ENCODE assay signal across 16 mouse cellular contexts in the genomic region with DNA sequence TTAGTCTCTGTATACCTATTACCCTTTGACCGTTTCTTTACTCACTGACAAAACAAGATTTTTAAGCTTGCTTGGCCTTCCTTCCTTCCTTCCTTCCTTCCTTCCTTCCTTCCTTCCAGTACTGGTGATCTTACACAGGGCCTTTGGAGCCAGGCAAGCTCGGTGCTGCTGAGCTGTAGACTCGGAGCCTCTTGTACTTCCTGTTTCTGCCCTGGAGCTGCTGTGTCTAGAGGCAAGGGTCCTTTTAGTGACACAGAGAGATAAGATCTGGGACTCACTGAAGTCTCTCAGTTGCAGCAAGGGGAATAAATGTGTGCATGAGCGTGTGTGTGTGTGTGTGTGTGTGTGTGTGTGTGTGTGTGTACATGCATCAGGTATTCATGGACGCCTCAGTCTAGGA. TPM values are rescaled to one million over a fixed set of nuclear protein-coding genes. Genes with fewer than 3 reads are reported as not detected.
A peak's percentile ranks its signal among the peaks of the same experiment; 100 is the strongest.
DNase-seq lines count a peak whose midpoint lies in the region; ATAC-seq and TF ChIP-seq lines count a peak whose summit lies in the region.
"Had no signal": no experiment of that assay in that cellular context is flagged by ENCODE, and none has a peak within 500 bp of the region (broad histone marks: within the 10 kb centered on the region; RNA-seq: fewer than 3 reads in every experiment).

No protein-coding gene starts in this region.

- peak overlapping the region; percentile 47; the same call in 1 of the 2 replicates for H3K27ac ChIP-seq in heart, embryonic 10.5 days
- H3K27ac ChIP-seq in lung, embryonic 14.5 days (ENCODE audit: low read depth): 0 out of 2 replicates have a peak overlapping the region, but pooled peaks have one; percentile 28
- no peak overlapping the region for H3K27ac ChIP-seq in MEL (ENCODE audit: control insufficient read depth, low read depth, low read length)
- peak overlapping the region; percentile 71 for H3K27ac ChIP-seq in liver, postnatal 0 days (ENCODE audit: low read depth)
- no peak overlapping the region for H3K27ac ChIP-seq in forebrain, embryonic 10.5 days
- H3K27ac ChIP-seq: embryonic facial prominence, embryonic 13.5 days; gastrocnemius, adult 2 months; hindbrain, postnatal 0 days; liver, embryonic 14.5 days; midbrain, embryonic 12.5 days had no signal

- H3K9me3 ChIP-seq in heart, embryonic 10.5 days: no peaks in the 10 kb centered on the region
- H3K9me3 ChIP-seq in lung, embryonic 14.5 days (ENCODE audit: low read depth, low read length): no peaks in the 10 kb centered on the region
- no peaks in the 10 kb centered on the region for H3K9me3 ChIP-seq in MEL (replicated peaks; ENCODE audit: insufficient read depth, low read length)
- H3K9me3 ChIP-seq in liver, postnatal 0 days (ENCODE audit: low read length): no peaks in the 10 kb centered on the region
- no peaks in the 10 kb centered on the region for H3K9me3 ChIP-seq in forebrain, embryonic 10.5 days
- H3K9me3 ChIP-seq: embryonic facial prominence, embryonic 13.5 days; midbrain, embryonic 12.5 days had no signal

- no peaks in the 10 kb centered on the region for H3K36me3 ChIP-seq in heart, embryonic 10.5 days
- H3K36me3 ChIP-seq in lung, embryonic 14.5 days (ENCODE audit: insufficient read depth): no peaks in the 10 kb centered on the region
- H3K36me3 ChIP-seq in MEL (ENCODE audit: control insufficient read depth in 1 of 2, insufficient read depth in 2 of 2, low read length in 2 of 2): no peaks in the 10 kb centered on the region
- H3K36me3 ChIP-seq in liver, postnatal 0 days (replicated peaks; ENCODE audit: insufficient read depth, low read length): 0 out of 2 replicates have a peak, but pooled peaks cover 3% of the 10 kb centered on the region
- no peaks in the 10 kb centered on the region for H3K36me3 ChIP-seq in forebrain, embryonic 10.5 days (replicated peaks)
- H3K36me3 ChIP-seq: embryonic facial prominence, embryonic 13.5 days; midbrain, embryonic 12.5 days had no signal

- 45% methylated on average over 5 of the region's 5 CpGs for WGBS in heart, embryonic 10.5 days
- WGBS in lung, embryonic 14.5 days: 41% methylated on average over 5 of the region's 5 CpGs
- 23% methylated on average over 5 of the region's 5 CpGs for whole genome bisulfite sequencing in liver, postnatal 0 days (ENCODE audit: insufficient replicate concordance)
- WGBS in forebrain, embryonic 10.5 days: 75% methylated on average over 5 of the region's 5 CpGs

- H3K4me1 ChIP-seq in heart, embryonic 10.5 days: peaks cover 18% of the 10 kb centered on the region
- H3K4me1 ChIP-seq in lung, embryonic 14.5 days (ENCODE audit: insufficient read depth): peaks cover 5% of the 10 kb centered on the region; the same call in 1 of the 2 replicates
- no peaks in the 10 kb centered on the region for H3K4me1 ChIP-seq in MEL (ENCODE audit: control insufficient read depth in 1 of 2, insufficient read depth in 2 of 2, low read length in 2 of 2)
- H3K4me1 ChIP-seq in liver, postnatal 0 days (ENCODE audit: insufficient read depth): peaks cover 22% of the 10 kb centered on the region
- peaks cover 23% of the 10 kb centered on the region for H3K4me1 ChIP-seq in forebrain, embryonic 10.5 days
- H3K4me1 ChIP-seq: midbrain, embryonic 12.5 days had no signal

- no peak overlapping the region for H3K9ac ChIP-seq in lung, embryonic 14.5 days
- no peak overlapping the region for H3K9ac ChIP-seq in MEL (ENCODE audit: control insufficient read depth, low read depth, low read length, poor library complexity, severe bottlenecking)
- H3K9ac ChIP-seq in liver, postnatal 0 days (replicated peaks): no peak overlapping the region
- H3K9ac ChIP-seq: embryonic facial prominence, embryonic 13.5 days; liver, embryonic 14.5 days; midbrain, embryonic 12.5 days had no signal

- peak; percentile 77 for ATAC-seq in lung, embryonic 14.5 days (ENCODE audit: insufficient read depth)
- ATAC-seq in liver, postnatal 0 days: no peak
- ATAC-seq: hindbrain, postnatal 0 days had no signal

- no peak for TF ChIP-seq POLR2A in MEL (IDR thresholded peaks at IDR 0.05; ENCODE audit: control insufficient read depth in 1 of 2, insufficient read depth in 1 of 2, low read depth in 1 of 2, low read length in 2 of 2, poor library complexity in 1 of 2)

- no peak overlapping the region for H3K4me3 ChIP-seq in heart, embryonic 10.5 days
- no peak overlapping the region for H3K4me3 ChIP-seq in lung, embryonic 14.5 days (ENCODE audit: low read depth, low read length)
- no peak overlapping the region for H3K4me3 ChIP-seq in MEL (ENCODE audit: control insufficient read depth in 1 of 2, insufficient read depth in 1 of 2, low read depth in 2 of 2, low read length in 2 of 2)
- no peak overlapping the region for H3K4me3 ChIP-seq in liver, postnatal 0 days (ENCODE audit: low read depth, low read length)
- H3K4me3 ChIP-seq in forebrain, embryonic 10.5 days: no peak overlapping the region
- H3K4me3 ChIP-seq: embryonic facial prominence, embryonic 13.5 days; gastrocnemius, adult 2 months; midbrain, embryonic 12.5 days had no signal

- no peak for DNase-seq in heart, embryonic 10.5 days (ENCODE audit: low spot score)
- DNase-seq in heart, adult 11 months: no peak
- peak; percentile 49 for DNase-seq in lung, embryonic 14.5 days
- no peak for DNase-seq in lung, postnatal 4 days
- peak; percentile 62 for DNase-seq in MEL (ENCODE audit: low read depth, low spot score)
- no peak for DNase-seq in liver, postnatal 0 days
- DNase-seq in right cerebral cortex, postnatal 4 days: no peak
- no peak for DNase-seq in forebrain, embryonic 10.5 days (ENCODE audit: extremely low spot score, low spot score)
- DNase-seq: adrenal gland, postnatal 25 days; cerebellum, postnatal 14 days; gastrocnemius, adult 2 months had no signal

- no peak overlapping the region for H3K4me2 ChIP-seq in lung, embryonic 14.5 days
- no peak overlapping the region for H3K4me2 ChIP-seq in liver, postnatal 0 days (ENCODE audit: low read depth, low read length)
- H3K4me2 ChIP-seq: embryonic facial prominence, embryonic 13.5 days; midbrain, embryonic 12.5 days had no signal

- TF ChIP-seq RAD21 in MEL (IDR thresholded peaks at IDR 0.05; ENCODE audit: low read depth, low read length): no peak

- H3K27me3 ChIP-seq in heart, embryonic 10.5 days (ENCODE audit: insufficient read depth, poor library complexity, severe bottlenecking): no peaks in the 10 kb centered on the region
- no peaks in the 10 kb centered on the region for H3K27me3 ChIP-seq in lung, embryonic 14.5 days (ENCODE audit: insufficient read depth, low read length)
- H3K27me3 ChIP-seq in MEL (ENCODE audit: control insufficient read depth in 1 of 2, insufficient read depth in 2 of 2, low read length in 2 of 2): peaks cover 0 to 3% of the 10 kb centered on the region in 2 experiments; a peak in 1 of 4 replicates
- no peaks in the 10 kb centered on the region for H3K27me3 ChIP-seq in liver, postnatal 0 days (ENCODE audit: insufficient read depth, low read length)
- H3K27me3 ChIP-seq in forebrain, embryonic 10.5 days (ENCODE audit: poor library complexity, severe bottlenecking): no peaks in the 10 kb centered on the region
- H3K27me3 ChIP-seq: embryonic facial prominence, embryonic 13.5 days had no signal

- TF ChIP-seq CTCF in lung, embryonic 14.5 days (IDR thresholded peaks at IDR 0.05; ENCODE audit: low read depth): no peak
- TF ChIP-seq CTCF in MEL (IDR thresholded peaks at IDR 0.05 in 2 of 3, conservative IDR thresholded peaks at IDR 0.05 in 1 of 3; ENCODE audit: control insufficient read depth in 1 of 3, insufficient read depth in 1 of 3, low read depth in 2 of 3, low read length in 3 of 3, poor library complexity in 1 of 3, severe bottlenecking in 1 of 3): no peak
- no peak for TF ChIP-seq CTCF in liver, postnatal 0 days (IDR thresholded peaks at IDR 0.05; ENCODE audit: low read depth)

- H3K79me2 ChIP-seq in MEL (ENCODE audit: control insufficient read depth, insufficient read depth, low read length, poor library complexity): no peaks in the 10 kb centered on the region

- no peak for TF ChIP-seq EP300 in MEL (IDR thresholded peaks at IDR 0.05; ENCODE audit: low read depth in 1 of 2, low read length in 2 of 2)
- no peak for TF ChIP-seq EP300 in liver, postnatal 0 days (IDR thresholded peaks at IDR 0.05; ENCODE audit: low read depth)

RNA-seq across cellular contexts. Expression of a gene that starts 23.4 kb away (rescaled TPM):
- 1.7 and 2.4 TPM in 2 replicates for polyA plus RNA-seq in heart, embryonic 10.5 days (2016; fragmentation: Nextera tagmentation; extraction: Ambion mirVana)
- 24.4 and 24.7 TPM in 2 replicates for polyA plus RNA-seq in lung, embryonic 14.5 days (2014; fragmentation: Nextera tagmentation; extraction: Ambion mirVana)
- 0.35 TPM in 1 of 2 replicates, not detected in the other for total RNA-seq in MEL (2012; rRNA removed)
- under 1 TPM in 1 of 2 experiments, not detected in 1; 0.03 TPM for polyA plus RNA-seq in MEL (2012; ENCODE audit: insufficient read depth in 1 of 2, insufficient read length in 2 of 2, low read depth in 1 of 2, low replicate concordance in 2 of 2, missing spikeins in 1 of 2)
- polyA plus RNA-seq in liver, postnatal 0 days (2015; fragmentation: Nextera tagmentation; extraction: Ambion mirVana): 1.3 and 1.5 TPM in 2 replicates
- polyA plus RNA-seq in forebrain, embryonic 10.5 days (2016; fragmentation: Nextera tagmentation; extraction: Ambion mirVana): 0.14 and 0.20 TPM in 2 replicates

RNA-seq across cellular contexts. Expression of a gene that starts 29.4 kb away (rescaled TPM):
- polyA plus RNA-seq in heart, embryonic 10.5 days (2016; fragmentation: Nextera tagmentation; extraction: Ambion mirVana): 1.6 and 1.9 TPM in 2 replicates
- 1.9 and 4.1 TPM in 2 replicates for polyA plus RNA-seq in lung, embryonic 14.5 days (2014; fragmentation: Nextera tagmentation; extraction: Ambion mirVana)
- 5.2 and 7.2 TPM in 2 replicates for total RNA-seq in MEL (2012; rRNA removed)
- polyA plus RNA-seq in MEL (2012; ENCODE audit: insufficient read depth in 1 of 2, insufficient read length in 2 of 2, low read depth in 1 of 2, low replicate concordance in 2 of 2, missing spikeins in 1 of 2): 1 to 10 TPM in 1 of 2 experiments, not detected in 1; 9.7 TPM
- 8.3 and 9.1 TPM in 2 replicates for polyA plus RNA-seq in liver, postnatal 0 days (2015; fragmentation: Nextera tagmentation; extraction: Ambion mirVana)
- 1.5 and 2.0 TPM in 2 replicates for polyA plus RNA-seq in forebrain, embryonic 10.5 days (2016; fragmentation: Nextera tagmentation; extraction: Ambion mirVana)

RNA-seq across cellular contexts. Expression of a gene that starts 32.9 kb away (rescaled TPM):
- 1.0 and 2.2 TPM in 2 replicates for polyA plus RNA-seq in heart, embryonic 10.5 days (2016; fragmentation: Nextera tagmentation; extraction: Ambion mirVana)
- 1.6 and 2.1 TPM in 2 replicates for polyA plus RNA-seq in lung, embryonic 14.5 days (2014; fragmentation: Nextera tagmentation; extraction: Ambion mirVana)
- not detected in 2 replicates for total RNA-seq in MEL (2012; rRNA removed)
- polyA plus RNA-seq in MEL (2012; ENCODE audit: insufficient read depth in 1 of 2, insufficient read length in 2 of 2, low read depth in 1 of 2, low replicate concordance in 2 of 2, missing spikeins in 1 of 2): not detected
- polyA plus RNA-seq in liver, postnatal 0 days (2015; fragmentation: Nextera tagmentation; extraction: Ambion mirVana): 252 and 257 TPM in 2 replicates
- 0.12 and 0.14 TPM in 2 replicates for polyA plus RNA-seq in forebrain, embryonic 10.5 days (2016; fragmentation: Nextera tagmentation; extraction: Ambion mirVana)
- polyA plus RNA-seq: forebrain, embryonic 11.5 days; midbrain, embryonic 12.5 days had no signal

RNA-seq across cellular contexts. Expression of a gene that starts 42.1 kb away (rescaled TPM):
- 36.1 and 44.0 TPM in 2 replicates for polyA plus RNA-seq in heart, embryonic 10.5 days (2016; fragmentation: Nextera tagmentation; extraction: Ambion mirVana)
- polyA plus RNA-seq in lung, embryonic 14.5 days (2014; fragmentation: Nextera tagmentation; extraction: Ambion mirVana): 49.0 and 67.3 TPM in 2 replicates
- total RNA-seq in MEL (2012; rRNA removed): not detected in 2 replicates
- polyA plus RNA-seq in MEL (2012; ENCODE audit: insufficient read depth in 1 of 2, insufficient read length in 2 of 2, low read depth in 1 of 2, low replicate concordance in 2 of 2, missing spikeins in 1 of 2): not detected
- 269 and 386 TPM in 2 replicates for polyA plus RNA-seq in liver, postnatal 0 days (2015; fragmentation: Nextera tagmentation; extraction: Ambion mirVana)
- polyA plus RNA-seq in forebrain, embryonic 10.5 days (2016; fragmentation: Nextera tagmentation; extraction: Ambion mirVana): 5.6 and 6.1 TPM in 2 replicates

Comparison
In these comparisons a context has a peak if more than half of its experiments do, and no peak if none do; other contexts are left out.
1. DNase-seq: peak in lung, embryonic 14.5 days (single experiment) and MEL (single experiment); none in heart, embryonic 10.5 days (single experiment), heart, adult 11 months (single experiment), lung, postnatal 4 days (0 of 2), liver, postnatal 0 days (single experiment), right cerebral cortex, postnatal 4 days (single experiment) and forebrain, embryonic 10.5 days (single experiment).
2. H3K27ac ChIP-seq: peak in heart, embryonic 10.5 days (single experiment), lung, embryonic 14.5 days (single experiment) and liver, postnatal 0 days (single experiment); none in MEL (single experiment) and forebrain, embryonic 10.5 days (single experiment).
3. RNA of a gene that starts 32.9 kb away (polyA plus RNA-seq): 252 to 257 TPM in liver, postnatal 0 days; 1.6 to 2.1 TPM in lung, embryonic 14.5 days, 1.0 to 2.2 TPM in heart, embryonic 10.5 days, 0.12 to 0.14 TPM in forebrain, embryonic 10.5 days and not detected in MEL; every median in the first group is over 10 times any median in the second.